Mouse (Mus musculus): Measurements from ENCODE around the gene Snapc4. TPM values are rescaled to one million over a fixed set of nuclear protein-coding genes. Genes with fewer than 3 reads are reported as not detected.
A peak's percentile ranks its signal among the peaks of the same experiment; 100 is the strongest.

The Snapc4 gene
- polyA plus RNA-seq, 1 experiment from 2014 or later, result 29.4 TPM

GRCm38 (mm10) chr2:26317991-26318672 is 62.3 kb downstream of the Snapc4 start:
- Histone ChIP-seq H3K4me2 (replicated peaks; ENCODE audit: low read depth, low read length) (no peak overlapping the region), H3K27ac (ENCODE audit: low read length) (no peak overlapping the region), H3K27me3 (ENCODE audit: control insufficient read depth, insufficient read depth, low read length) (no peaks in the 10 kb centered on the region), H3K4me3 (ENCODE audit: low read depth, low read length) (no peak overlapping the region), H3K9ac (replicated peaks; ENCODE audit: low read depth, low read length) (no peak overlapping the region), H3K4me1 (ENCODE audit: control insufficient read depth, insufficient read depth, low read length) (peaks cover 33% of the 10 kb centered on the region), H3K36me3 (ENCODE audit: control insufficient read depth, insufficient read depth, low read length) (peaks cover 15% of the 10 kb centered on the region), H3K9me3 (ENCODE audit: control insufficient read depth, low read depth, low read length) (no peaks in the 10 kb centered on the region)
- ATAC-seq (ENCODE audit: insufficient number of reproducible peaks, insufficient read depth, low FRiP score, low read depth), result no peak
- 91% methylated on average over 3 of the region's 3 CpGs for WGBS

GRCm38 (mm10) chr2:26317371-26317770 is 63.1 kb downstream of the Snapc4 start:
- no peak for ATAC-seq (ENCODE audit: insufficient number of reproducible peaks, insufficient read depth, low FRiP score, low read depth)
- peaks cover 33% of the 10 kb centered on the region for H3K4me1 ChIP-seq (ENCODE audit: control insufficient read depth, insufficient read depth, low read length)
- peak overlapping the region; percentile 90 for H3K4me3 ChIP-seq (ENCODE audit: low read depth, low read length)
- H3K27ac ChIP-seq (ENCODE audit: low read length), result peak overlapping the region; percentile 96; the same call in 1 of the 2 replicates
- H3K27me3 ChIP-seq (ENCODE audit: control insufficient read depth, insufficient read depth, low read length), result no peaks in the 10 kb centered on the region
- H3K36me3 ChIP-seq (ENCODE audit: control insufficient read depth, insufficient read depth, low read length), result peaks cover 7% of the 10 kb centered on the region; the same call in 1 of the 2 replicates
- no peaks in the 10 kb centered on the region for H3K9me3 ChIP-seq (ENCODE audit: control insufficient read depth, low read depth, low read length)
- H3K4me2 ChIP-seq (replicated peaks; ENCODE audit: low read depth, low read length), result peak overlapping the region; percentile 84
- 55% methylated on average over 3 of the region's 3 CpGs for WGBS
- H3K9ac ChIP-seq (replicated peaks; ENCODE audit: low read depth, low read length), result peak overlapping the region; percentile 95; the same call in 1 of the 2 replicates

GRCm38 (mm10) chr2:26316576-26317246 is 63.7 kb downstream of the Snapc4 start:
- Histone ChIP-seq H3K36me3 (ENCODE audit: control insufficient read depth, insufficient read depth, low read length) (0 out of 2 replicates have a peak, but pooled peaks cover 4% of the 10 kb centered on the region), H3K27me3 (ENCODE audit: control insufficient read depth, insufficient read depth, low read length) (no peaks in the 10 kb centered on the region), H3K4me1 (ENCODE audit: control insufficient read depth, insufficient read depth, low read length) (peaks cover 33% of the 10 kb centered on the region), H3K9me3 (ENCODE audit: control insufficient read depth, low read depth, low read length) (no peaks in the 10 kb centered on the region), H3K4me3 (ENCODE audit: low read depth, low read length) (peak overlapping the region; percentile 90), H3K27ac (ENCODE audit: low read length) (peak overlapping the region; percentile 96), H3K4me2 (replicated peaks; ENCODE audit: low read depth, low read length) (peak overlapping the region; percentile 84), H3K9ac (replicated peaks; ENCODE audit: low read depth, low read length) (peak overlapping the region; percentile 95)
- WGBS, result 49% methylated on average over 9 of the region's 9 CpGs
- no peak for ATAC-seq (ENCODE audit: insufficient number of reproducible peaks, insufficient read depth, low FRiP score, low read depth)

GRCm38 (mm10) chr2:26315925-26316311 is 64.5 kb downstream of the Snapc4 start:
- Histone ChIP-seq H3K9me3 (ENCODE audit: control insufficient read depth, low read depth, low read length) (no peaks in the 10 kb centered on the region), H3K4me3 (ENCODE audit: low read depth, low read length) (peak overlapping the region; percentile 90), H3K27me3 (ENCODE audit: control insufficient read depth, insufficient read depth, low read length) (no peaks in the 10 kb centered on the region), H3K36me3 (ENCODE audit: control insufficient read depth, insufficient read depth, low read length) (0 out of 2 replicates have a peak, but pooled peaks cover 4% of the 10 kb centered on the region), H3K27ac (ENCODE audit: low read length) (peak overlapping the region; percentile 96), H3K4me2 (replicated peaks; ENCODE audit: low read depth, low read length) (peak overlapping the region; percentile 84), H3K4me1 (ENCODE audit: control insufficient read depth, insufficient read depth, low read length) (peaks cover 33% of the 10 kb centered on the region), H3K9ac (replicated peaks; ENCODE audit: low read depth, low read length) (peak overlapping the region; percentile 95)
- ATAC-seq (ENCODE audit: insufficient number of reproducible peaks, insufficient read depth, low FRiP score, low read depth), result peak; percentile 54
- WGBS, result 2% methylated on average over 11 of the region's 11 CpGs

GRCm38 (mm10) chr2:26315072-26315924 is 65.2 kb downstream of the Snapc4 start, which contains the start of gene Gpsm1:
Gpsm1 (plus strand) TSS chr2:26315515.
- 0 out of 2 replicates have a peak, but pooled peaks cover 3% of the 10 kb centered on the region for H3K36me3 ChIP-seq (ENCODE audit: control insufficient read depth, insufficient read depth, low read length)
- peak; percentile 87 for ATAC-seq (ENCODE audit: insufficient number of reproducible peaks, insufficient read depth, low FRiP score, low read depth)
- peak within 1 kb of the TSS; percentile 96 for H3K27ac ChIP-seq (ENCODE audit: low read length)
- H3K27me3 ChIP-seq (ENCODE audit: control insufficient read depth, insufficient read depth, low read length), result no peaks in the 10 kb centered on the region
- WGBS, result under 1% methylated on average over 63 of the region's 66 CpGs
- H3K9me3 ChIP-seq (ENCODE audit: control insufficient read depth, low read depth, low read length), result no peaks in the 10 kb centered on the region
- H3K4me2 ChIP-seq (replicated peaks; ENCODE audit: low read depth, low read length), result peak within 1 kb of the TSS; percentile 84
- peak within 1 kb of the TSS; percentile 90 for H3K4me3 ChIP-seq (ENCODE audit: low read depth, low read length)
- H3K4me1 ChIP-seq (ENCODE audit: control insufficient read depth, insufficient read depth, low read length), result peaks cover 33% of the 10 kb centered on the region
- peak within 1 kb of the TSS; percentile 95 for H3K9ac ChIP-seq (replicated peaks; ENCODE audit: low read depth, low read length)

- Histone ChIP-seq H3K27ac (ENCODE audit: low read length) (peak overlapping the region; percentile 96), H3K4me1 (ENCODE audit: control insufficient read depth, insufficient read depth, low read length) (peaks cover 34% of the 10 kb centered on the region), H3K36me3 (ENCODE audit: control insufficient read depth, insufficient read depth, low read length) (no peaks in the 10 kb centered on the region), H3K4me3 (ENCODE audit: low read depth, low read length) (peak overlapping the region; percentile 90; the same call in 1 of the 2 replicates), H3K9me3 (ENCODE audit: control insufficient read depth, low read depth, low read length) (no peaks in the 10 kb centered on the region), H3K9ac (replicated peaks; ENCODE audit: low read depth, low read length) (peak overlapping the region; percentile 95; the same call in 1 of the 2 replicates), H3K27me3 (ENCODE audit: control insufficient read depth, insufficient read depth, low read length) (no peaks in the 10 kb centered on the region), H3K4me2 (replicated peaks; ENCODE audit: low read depth, low read length) (peak overlapping the region; percentile 84)
- no peak for ATAC-seq (ENCODE audit: insufficient number of reproducible peaks, insufficient read depth, low FRiP score, low read depth)
- WGBS, result 33% methylated on average over 13 of the region's 13 CpGs
Measured at GRCm38 (mm10) chr2:26314281-26315071, 66.0 kb downstream of the Snapc4 start.

GRCm38 (mm10) chr2:26313394-26313793 is 67.1 kb downstream of the Snapc4 start:
- Histone ChIP-seq H3K4me1 (ENCODE audit: control insufficient read depth, insufficient read depth, low read length) (peaks cover 39% of the 10 kb centered on the region), H3K27ac (ENCODE audit: low read length) (no peak overlapping the region; the same call in 1 of the 2 replicates), H3K9ac (replicated peaks; ENCODE audit: low read depth, low read length) (no peak overlapping the region), H3K4me3 (ENCODE audit: low read depth, low read length) (no peak overlapping the region), H3K9me3 (ENCODE audit: control insufficient read depth, low read depth, low read length) (no peaks in the 10 kb centered on the region), H3K27me3 (ENCODE audit: control insufficient read depth, insufficient read depth, low read length) (no peaks in the 10 kb centered on the region), H3K36me3 (ENCODE audit: control insufficient read depth, insufficient read depth, low read length) (no peaks in the 10 kb centered on the region), H3K4me2 (replicated peaks; ENCODE audit: low read depth, low read length) (no peak overlapping the region)
- no peak for ATAC-seq (ENCODE audit: insufficient number of reproducible peaks, insufficient read depth, low FRiP score, low read depth)
- 95% methylated on average over 1 of the region's 1 CpGs for WGBS

Measured in stomach, embryonic 14.5 days (tissue).